Mouse (Mus musculus) kidney, postnatal 4 days (tissue): ENCODE data around the gene Fam102a.

Experiments
- DNase-seq, 2 experiments: peaks; one replicate each; pipeline ENCODE4 v3.0.0; 2021; ENCODE audit warnings: mixed read lengths in 2 of 2

Gene Fam102a

DNA sequence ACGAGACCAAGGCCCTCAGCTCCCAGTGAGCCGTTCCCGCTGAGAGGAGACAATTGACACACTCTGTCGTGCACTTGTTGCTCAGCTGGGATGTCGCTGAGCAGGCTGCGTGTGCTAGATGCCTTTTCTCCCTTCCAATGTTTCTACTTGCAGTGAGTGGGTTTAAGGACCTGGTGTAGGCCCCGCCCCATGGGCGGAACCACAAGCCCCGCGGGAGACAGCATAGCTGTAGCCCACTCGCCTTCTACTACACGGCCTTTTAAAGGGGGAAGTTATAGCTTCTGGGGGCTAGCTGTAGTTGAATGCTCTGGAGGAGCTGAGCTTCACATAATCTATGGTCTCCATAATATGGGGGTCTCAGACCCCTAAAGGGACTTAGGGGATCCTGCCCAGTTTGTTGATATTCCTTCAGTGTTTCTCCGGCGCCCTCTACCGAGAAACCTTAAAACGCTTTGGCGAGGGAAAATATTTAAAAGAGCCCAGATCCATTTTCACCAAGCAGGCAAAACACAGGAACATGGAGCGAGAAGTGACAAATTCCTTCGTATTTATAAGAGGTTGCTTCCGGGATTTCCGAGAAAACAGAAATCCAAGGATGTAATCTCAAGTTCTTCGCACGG lies 75.6 kb downstream of the Fam102a start:
- DNase-seq: peak; percentile 72 to 82

DNA sequence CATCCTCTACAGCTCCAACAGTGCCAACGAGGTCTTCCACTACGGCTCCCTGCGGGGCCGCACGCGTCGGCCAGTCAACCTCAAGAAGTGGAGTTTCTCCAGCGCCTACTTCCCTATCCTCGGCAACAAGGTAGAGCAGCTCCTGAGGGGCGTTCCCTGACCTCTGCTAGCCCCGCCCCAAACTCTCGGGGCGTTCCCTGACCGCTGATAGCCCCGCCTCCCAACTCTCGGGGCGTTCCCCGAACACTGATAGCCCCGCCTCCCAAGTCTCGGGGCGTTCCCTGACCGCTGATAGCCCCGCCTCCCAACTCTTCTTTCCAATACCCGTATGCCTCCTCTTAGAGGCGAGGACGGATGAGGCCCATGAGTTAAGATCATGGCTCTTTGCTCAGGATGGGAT lies 77.1 kb downstream of the Fam102a start:
- DNase-seq: no peak

GRCm38 (mm10) chr2:32617109-32617508 lies 82.0 kb downstream of the Fam102a start:
- DNase-seq: no peak

- DNase-seq: peak in 1 of 2 experiments; percentile 56
These were observed 82.5 kb downstream of the Fam102a start for GRCm38 (mm10) chr2:32617601-32618000.

DNA sequence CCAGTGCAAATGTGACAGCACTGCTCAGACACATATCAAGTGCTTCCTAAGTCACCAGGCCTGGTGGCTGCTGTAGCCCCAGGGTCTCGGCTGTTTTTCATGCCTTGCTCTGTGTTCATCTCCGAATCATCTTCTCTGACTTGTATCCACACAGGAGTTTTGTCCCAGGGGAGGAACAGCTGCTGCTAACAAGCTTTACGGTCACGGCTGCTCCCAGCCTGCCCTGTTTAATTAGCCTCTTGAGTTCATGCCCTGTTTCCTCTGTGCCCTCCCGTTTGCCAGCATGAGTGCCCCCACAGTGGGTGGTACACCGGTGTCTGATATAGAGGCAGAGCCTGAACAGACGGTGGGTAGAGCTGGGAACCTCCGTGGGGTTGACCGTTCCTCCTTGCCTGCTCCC lies 82.9 kb downstream of the Fam102a start:
- DNase-seq: peak in 1 of 2 experiments; percentile 50
